Mouse (Mus musculus) gastrocnemius, adult 2 months (tissue): Measurements from ENCODE around the gene Ifi35. TPM values are rescaled to one million over a fixed set of nuclear protein-coding genes. Genes with fewer than 3 reads are reported as not detected.

Experiments used
- DNase-seq: peaks from one replicate; pipeline ENCODE4 v3.0.0; 2022
- H3K27ac ChIP-seq: fragments of 200-600 bp; 2 replicates; pipeline ENCODE4 v1.8.1; 2022; ENCODE audit warnings: mild to moderate bottlenecking
- H3K4me3 ChIP-seq: fragments of 200-600 bp; 2 replicates; pipeline ENCODE4 v1.8.1; 2022; ENCODE audit warnings: mild to moderate bottlenecking, moderate library complexity
- CTCF ChIP-seq: fragments of 200-600 bp; IDR thresholded peaks from 2 replicates; pipeline ENCODE4 v1.8.1; 2022; ENCODE audit warnings: antibody characterized with exemption, mild to moderate bottlenecking, moderate library complexity
- intact Hi-C: fragments of 180-260 bp; cut with DNase I; formaldehyde crosslinking; loops from one replicate; pipeline ENCODE4 v1.15.1; 2025
- microRNA-seq: library from miRNA; unstranded; fragments of <30 nt; microRNA quantifications from one replicate; pipeline ENCODE4 v1.2.0, GENCODE M21; 2021
- total RNA-seq, 2 experiments: library from RNA; stranded (reverse); gene quantifications; 2 replicates each; pipeline ENCODE4 v1.2.3; 2021

Gene Ifi35
- total RNA-seq, 2 experiments from 2014 or later, result 8.6 to 14.3 TPM

DNA sequence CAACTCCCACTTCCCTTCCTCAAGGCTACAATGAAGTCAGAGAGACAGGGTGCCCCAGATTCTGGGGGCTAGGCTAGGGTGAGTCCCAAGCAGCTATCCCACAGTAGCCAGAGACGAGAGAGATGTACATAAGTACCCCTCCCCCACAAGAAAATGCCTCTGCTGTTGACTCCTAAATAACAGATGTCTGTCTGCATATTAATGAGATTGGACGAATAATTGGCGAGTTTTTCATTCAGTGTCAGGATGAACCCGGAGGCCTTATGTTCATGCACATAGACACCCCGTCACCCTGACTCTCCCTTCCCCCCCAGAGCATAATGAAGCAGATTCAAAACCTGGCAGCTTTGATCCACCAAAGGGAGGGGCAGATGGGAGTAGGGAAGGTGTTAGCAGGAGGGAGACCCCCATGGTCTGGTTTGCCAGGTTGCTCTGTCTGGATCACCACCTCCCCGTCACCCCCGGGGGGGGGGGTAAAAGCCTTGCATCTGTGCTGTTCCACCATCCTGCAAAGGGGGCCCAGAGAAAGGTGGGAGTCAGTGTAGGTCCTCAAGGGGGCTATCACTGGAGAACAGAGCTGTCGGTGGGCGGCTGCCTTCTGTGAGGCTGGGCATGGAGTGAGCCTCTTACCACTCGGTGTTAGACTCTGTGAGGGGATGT is 29.5 kb downstream of the Ifi35 start:
- no peak overlapping the region for H3K4me3 ChIP-seq
- intact Hi-C loops, result no loop called here
- no peak for DNase-seq
- H3K27ac ChIP-seq, result no peak overlapping the region
- TF ChIP-seq CTCF, result no peak

DNA sequence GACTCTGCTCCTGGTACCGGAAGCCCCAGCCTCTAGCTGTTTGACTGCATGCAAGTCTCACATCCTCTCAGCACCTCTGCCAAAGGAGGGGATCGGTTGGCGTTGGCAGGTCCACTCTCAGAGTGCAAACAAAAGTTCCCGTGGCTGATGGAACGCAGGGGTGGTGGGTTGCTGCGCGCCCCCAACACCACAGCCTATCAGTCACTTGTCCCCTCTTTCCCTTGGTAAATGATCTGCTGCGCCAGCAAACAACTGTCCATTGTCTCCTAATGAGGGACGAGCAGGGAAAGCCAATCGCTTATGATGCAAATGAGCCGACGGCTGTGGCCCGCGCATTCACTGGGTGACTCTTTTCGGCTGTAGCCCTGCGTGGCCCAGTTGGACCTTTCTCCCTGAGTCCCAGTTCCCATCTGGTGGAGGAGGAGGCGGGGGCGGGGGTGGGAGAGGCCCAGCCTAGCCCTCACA is 31.0 kb downstream of the Ifi35 start:
- no peak for TF ChIP-seq CTCF
- intact Hi-C loops, result no loop called here
- peak overlapping the region; percentile 20; the same call in 1 of the 2 replicates for H3K4me3 ChIP-seq

DNA sequence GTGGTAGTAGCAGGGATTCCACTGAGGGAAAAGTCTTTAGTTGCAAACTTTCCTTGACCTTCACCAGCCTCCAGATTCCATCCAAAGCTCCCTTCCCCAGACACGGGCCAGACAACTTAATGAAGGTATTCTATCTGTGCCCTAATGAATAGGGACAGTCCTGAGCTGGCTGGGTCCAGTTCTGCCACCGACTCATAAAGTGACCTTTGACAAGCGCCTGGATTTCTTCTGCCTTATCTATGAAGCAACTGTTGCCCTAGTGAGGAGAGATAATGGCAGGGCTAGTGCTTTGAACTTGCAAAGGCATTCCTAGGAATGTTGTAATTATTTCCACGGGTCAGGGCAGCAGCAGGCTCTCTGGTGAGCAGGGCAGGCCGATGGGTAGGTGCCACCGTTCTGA is 32.7 kb downstream of the Ifi35 start:
- intact Hi-C loops, result no loop called here
- Histone ChIP-seq H3K4me3 (no peak overlapping the region), H3K27ac (no peak overlapping the region)
- no peak for DNase-seq
- no peak for TF ChIP-seq CTCF

More for the DNA sequence above, 31.0 kb downstream of the Ifi35 start:
- no peak overlapping the region for H3K27ac ChIP-seq
- DNase-seq, result no peak

DNA sequence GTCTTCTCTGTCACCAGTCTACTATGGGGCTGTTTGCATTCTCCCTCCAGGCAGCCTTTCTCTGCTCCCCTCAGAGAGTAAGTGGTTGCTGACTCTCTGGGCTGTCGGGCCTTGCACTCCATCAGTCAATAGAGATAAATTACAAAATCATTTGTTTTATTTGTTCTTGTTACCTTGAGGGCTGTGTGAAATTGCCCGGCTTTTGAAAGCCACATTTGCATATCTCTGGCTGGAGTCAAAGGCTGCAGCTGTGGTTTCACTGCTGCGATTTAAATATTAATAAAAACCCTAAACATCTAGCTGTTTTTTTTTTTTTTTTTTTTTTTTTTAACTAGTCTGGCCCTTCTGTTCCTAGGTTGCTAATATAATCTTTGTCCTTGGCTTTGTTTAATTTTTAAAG is 35.6 kb downstream of the Ifi35 start:
- DNase-seq, result no peak
- intact Hi-C loops, result no loop called here
- Histone ChIP-seq H3K4me3 (no peak overlapping the region), H3K27ac (no peak overlapping the region)
- no peak for TF ChIP-seq CTCF

DNA sequence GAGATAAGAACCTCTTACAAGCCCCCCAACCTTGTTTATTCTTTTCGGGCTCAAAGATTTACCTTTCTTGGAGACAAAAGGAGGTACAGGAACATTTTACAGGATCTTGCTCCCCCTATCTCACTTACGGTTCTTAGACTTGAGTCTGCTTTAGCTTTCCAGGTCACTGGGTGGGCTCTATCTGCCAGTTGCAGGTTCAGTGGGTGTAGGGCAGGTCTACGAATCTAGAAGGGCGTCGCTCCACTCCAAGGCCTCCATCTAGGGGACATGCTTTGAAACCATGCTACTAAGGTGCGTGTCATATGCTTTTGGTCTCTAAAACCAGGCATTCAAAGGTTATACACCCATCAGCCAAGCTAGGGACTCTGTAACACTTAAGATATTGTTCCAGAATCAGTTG is 36.0 kb downstream of the Ifi35 start:
- no peak overlapping the region for H3K4me3 ChIP-seq
- TF ChIP-seq CTCF, result no peak
- intact Hi-C loops, result no loop called here
- no peak overlapping the region for H3K27ac ChIP-seq
- DNase-seq, result no peak

DNA sequence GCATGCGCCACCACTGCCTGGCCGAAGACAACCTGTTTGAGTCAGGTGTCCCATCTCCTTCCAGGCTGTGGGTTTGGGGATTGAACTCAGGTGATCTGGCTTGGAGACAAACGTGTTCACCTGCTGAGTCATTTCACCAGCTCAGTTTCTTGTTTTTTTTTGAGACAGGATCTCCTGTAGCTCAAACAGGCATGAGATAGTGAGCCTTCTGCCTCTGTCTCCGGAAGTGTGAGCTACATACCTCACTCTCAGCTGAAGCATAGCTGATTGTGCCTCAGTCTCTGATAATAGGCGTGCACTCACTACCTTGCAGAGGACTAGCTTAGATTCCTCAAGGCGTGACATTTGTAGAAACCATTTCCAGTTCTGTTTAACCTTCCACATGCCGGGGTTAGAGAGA is 36.6 kb downstream of the Ifi35 start:
- intact Hi-C loops, result no loop called here
- Histone ChIP-seq H3K4me3 (no peak overlapping the region), H3K27ac (no peak overlapping the region)
- DNase-seq, result no peak
- TF ChIP-seq CTCF, result no peak

DNA sequence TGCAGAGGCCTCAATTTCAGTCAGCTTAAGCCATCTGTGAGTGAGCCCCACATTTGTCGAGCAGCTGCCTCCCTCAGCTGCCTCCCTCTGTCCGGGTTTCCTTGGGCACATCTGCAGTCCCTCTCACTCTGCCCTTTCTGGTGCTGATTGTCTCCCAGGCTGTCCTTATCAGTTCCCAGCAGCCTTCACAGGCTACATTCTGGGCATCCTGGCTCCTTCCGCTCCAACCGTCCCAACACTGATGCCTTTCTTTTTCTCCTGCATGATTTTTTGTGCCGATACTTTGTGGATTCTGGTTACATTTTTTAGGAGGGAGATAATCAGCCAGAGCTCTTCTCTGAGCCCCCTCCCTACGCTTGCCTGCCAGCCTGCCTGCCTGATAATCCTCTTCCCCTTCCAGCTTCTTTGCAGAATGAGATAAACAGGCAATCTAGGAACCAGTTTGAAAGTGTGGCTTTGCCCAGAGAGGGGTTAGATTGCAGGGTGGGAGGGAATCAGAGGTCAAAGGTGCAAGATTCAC is 37.4 kb downstream of the Ifi35 start:
- H3K27ac ChIP-seq, result no peak overlapping the region
- intact Hi-C loops, result no loop called here
- no peak for DNase-seq
- no peak for TF ChIP-seq CTCF
- H3K4me3 ChIP-seq, result no peak overlapping the region

DNA sequence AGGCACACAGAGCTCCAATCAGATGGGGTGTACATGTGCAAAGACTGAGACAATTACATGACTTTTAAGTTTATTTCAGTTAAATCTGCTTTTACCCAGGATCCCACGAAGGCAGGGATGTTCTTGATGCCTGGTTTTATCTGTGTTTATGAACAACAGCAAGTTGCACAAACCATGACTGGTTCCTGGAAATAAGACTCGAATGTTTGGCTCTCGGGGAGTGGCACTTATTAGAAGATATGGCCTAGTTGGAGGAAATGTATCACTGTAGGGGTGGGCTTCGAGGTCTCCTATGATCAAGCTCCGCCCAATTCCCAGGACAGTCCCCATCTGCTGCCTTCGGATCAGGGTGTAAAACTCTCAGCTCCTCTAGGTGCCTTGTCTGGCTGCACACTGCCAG is 37.9 kb downstream of the Ifi35 start:
- Histone ChIP-seq H3K4me3 (no peak overlapping the region), H3K27ac (no peak overlapping the region)
- intact Hi-C loops, result no loop called here
- TF ChIP-seq CTCF, result no peak
- no peak for DNase-seq

DNA sequence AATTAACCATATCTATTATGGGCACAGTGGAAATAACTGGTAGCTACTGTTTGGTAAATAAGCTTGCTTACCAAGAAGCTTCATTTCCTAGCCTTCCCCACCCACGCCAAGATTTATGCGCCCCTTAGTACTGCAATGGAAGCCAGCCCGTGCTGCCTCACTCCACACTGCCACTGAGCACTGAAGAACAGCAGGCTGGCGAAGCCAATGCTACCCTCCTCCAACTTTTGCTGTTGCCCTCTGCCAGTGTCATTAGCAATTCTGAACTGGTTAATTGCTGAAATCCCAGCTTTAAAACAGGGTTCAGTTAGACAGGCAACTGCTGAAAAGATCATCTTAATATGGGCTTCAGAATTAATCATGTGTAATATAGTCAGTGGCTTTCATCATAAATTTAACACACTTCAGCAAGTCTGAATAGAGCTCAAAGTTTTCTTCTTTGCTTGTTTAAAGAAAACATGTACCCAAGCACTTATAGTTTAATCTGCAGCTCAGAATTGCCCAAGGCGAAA is 58.1 kb downstream of the Ifi35 start:
- intact Hi-C loops, result no loop called here
- H3K4me3 ChIP-seq, result no peak overlapping the region
- TF ChIP-seq CTCF, result no peak
- DNase-seq, result no peak
- H3K27ac ChIP-seq, result no peak overlapping the region

DNA sequence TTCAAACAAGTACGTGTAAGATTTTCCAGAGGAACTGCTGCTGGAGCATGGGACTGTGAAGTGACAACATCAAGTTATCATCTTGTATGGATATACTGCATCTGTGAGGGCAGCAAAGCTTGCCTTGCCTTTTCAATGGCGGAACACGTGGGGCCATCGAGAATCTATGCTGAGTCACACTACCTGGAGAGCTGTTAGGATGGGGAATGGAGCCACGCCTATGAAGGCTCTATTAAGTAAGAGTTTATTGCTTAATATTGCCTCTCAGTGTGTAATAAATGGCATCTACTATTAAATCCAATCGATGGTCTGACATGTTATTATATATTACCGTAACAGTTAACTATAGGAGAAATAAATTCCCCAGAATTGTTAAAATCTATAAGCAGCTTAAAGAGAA is 58.9 kb downstream of the Ifi35 start:
- no peak for TF ChIP-seq CTCF
- Histone ChIP-seq H3K27ac (no peak overlapping the region), H3K4me3 (no peak overlapping the region)
- intact Hi-C loops, result no loop called here
- no peak for DNase-seq

Small RNA genes lying within 50 kb of the gene (microRNA-seq; reads per million reads assigned to microRNA genes)
- gene Mir6929, result 4.3 reads per million

Other genes starting within 250 kb of the Ifi35 start
- 10 to 100 TPM; 25.9 to 26.3 TPM for gene Ezh1, start 221.9 kb upstream of the Ifi35 start, total RNA-seq
- 10 to 100 TPM; 34.8 to 37.0 TPM for gene Ramp2, start 202.4 kb upstream of the Ifi35 start, total RNA-seq
- gene Vps25, start 194.7 kb upstream of the Ifi35 start, total RNA-seq, result 10 to 100 TPM; 40.2 to 53.4 TPM
- gene Wnk4, start 187.8 kb upstream of the Ifi35 start, total RNA-seq, result under 1 TPM; 0.08 to 0.22 TPM
- under 1 TPM; 0.20 to 0.36 TPM for gene Cntd1, start 169.4 kb upstream of the Ifi35 start, total RNA-seq
- gene Coa3, start 169.3 kb upstream of the Ifi35 start, total RNA-seq, result 10 to 100 TPM; 63.0 to 87.7 TPM
- 10 to 100 TPM; 79.6 to 85.8 TPM for gene Becn1, start 146.1 kb upstream of the Ifi35 start, total RNA-seq
- gene Psme3, start 132.2 kb upstream of the Ifi35 start, total RNA-seq, result 10 to 100 TPM; 70.0 to 71.6 TPM
- gene Aoc2, start 123.3 kb upstream of the Ifi35 start, total RNA-seq, result 1 to 10 TPM in 1 of 2 experiments, under 1 TPM in 1; 0.64 to 1.4 TPM
- 1 to 10 TPM; 4.0 to 6.1 TPM for gene Aoc3, start 117.8 kb upstream of the Ifi35 start, total RNA-seq
- gene G6pc, start 80.8 kb upstream of the Ifi35 start, total RNA-seq, result not detected
- gene Aarsd1, start 30.8 kb upstream of the Ifi35 start, total RNA-seq, result 10 to 100 TPM; 17.1 to 24.9 TPM
- 1 to 10 TPM; 7.9 to 8.4 TPM for gene Gm27029, start 23.6 kb upstream of the Ifi35 start, total RNA-seq
- gene Rundc1, start 23.3 kb upstream of the Ifi35 start, total RNA-seq, result 1 to 10 TPM; 7.3 to 8.8 TPM
- gene Ptges3l, start 23.1 kb upstream of the Ifi35 start, total RNA-seq, result 10 to 100 TPM; 82.0 to 90.7 TPM
- 10 to 100 TPM; 31.9 to 49.4 TPM for gene Rpl27, start 6.1 kb upstream of the Ifi35 start, total RNA-seq
- gene Rnd2, start 16.6 kb downstream of the Ifi35 start, total RNA-seq, result 1 to 10 TPM; 3.3 to 3.5 TPM
- 10 to 100 TPM; 10.0 to 14.5 TPM for gene Vat1, start 17.8 kb downstream of the Ifi35 start, total RNA-seq
- gene Brca1, start 103.5 kb downstream of the Ifi35 start, total RNA-seq, result under 1 TPM; 0.03 to 0.31 TPM
- 10 to 100 TPM; 65.3 to 65.6 TPM for gene Nbr1, start 103.7 kb downstream of the Ifi35 start, total RNA-seq
- 1 to 10 TPM; 1.0 to 2.6 TPM for gene Tmem106a, start 133.8 kb downstream of the Ifi35 start, total RNA-seq
- not detected for gene Gm11634, start 150.8 kb downstream of the Ifi35 start, total RNA-seq
- gene Rdm1, start 178.8 kb downstream of the Ifi35 start, total RNA-seq, result 10 to 100 TPM; 24.2 to 27.4 TPM
- gene Arl4d, start 217.1 kb downstream of the Ifi35 start, total RNA-seq, result 10 to 100 TPM in 1 of 2 experiments, 1 to 10 TPM in 1; 6.7 to 13.1 TPM